Mouse (Mus musculus): ENCODE measurements around the gene Ahdc1. TPM values are rescaled to one million over a fixed set of nuclear protein-coding genes. Genes with fewer than 3 reads are reported as not detected.

Gene Ahdc1
- polyA plus RNA-seq, 1 experiment from 2014 or later = 10.4 TPM

DNA sequence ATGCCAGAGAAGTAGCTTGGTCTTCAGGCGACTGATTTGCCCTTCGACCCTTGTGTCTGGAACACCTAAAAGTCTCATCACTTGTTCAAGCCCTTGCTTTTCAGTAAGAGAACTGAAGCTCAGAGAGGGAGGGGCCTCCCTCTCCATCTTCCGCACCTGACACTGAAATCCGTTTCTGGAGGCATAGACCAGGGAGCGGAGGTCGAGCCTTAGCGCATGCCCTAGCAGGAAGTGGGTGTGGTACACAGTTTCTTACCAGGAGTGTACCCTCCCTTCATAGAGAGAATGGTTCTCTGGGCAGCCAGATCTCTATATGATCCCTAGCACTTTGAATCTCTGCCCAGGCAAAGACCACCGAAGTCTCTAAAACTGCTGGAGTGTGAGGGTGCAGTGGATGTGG, 62.1 kb downstream of the Ahdc1 start:
- Histone ChIP-seq H3K27ac (ENCODE audit: low read depth, low read length) (peak overlapping the region; percentile 86), H3K4me3 (ENCODE audit: low read length) (no peak overlapping the region), H3K27me3 (replicated peaks; ENCODE audit: control insufficient read depth, insufficient read depth, low read length) (no peaks in the 10 kb centered on the region), H3K4me2 (ENCODE audit: low read length) (no peak overlapping the region), H3K36me3 (ENCODE audit: control insufficient read depth, insufficient read depth, low read length) (peaks cover 4% of the 10 kb centered on the region), H3K9ac (ENCODE audit: low read depth, low read length) (0 out of 2 replicates have a peak overlapping the region, but pooled peaks have one; percentile 13), H3K4me1 (ENCODE audit: control insufficient read depth, insufficient read depth, low read depth, low read length) (peaks cover 35% of the 10 kb centered on the region), H3K9me3 (ENCODE audit: control insufficient read depth, low read length) (no peaks in the 10 kb centered on the region)
- no peak for ATAC-seq
- 62% methylated on average over 8 of the region's 8 CpGs for WGBS

DNA sequence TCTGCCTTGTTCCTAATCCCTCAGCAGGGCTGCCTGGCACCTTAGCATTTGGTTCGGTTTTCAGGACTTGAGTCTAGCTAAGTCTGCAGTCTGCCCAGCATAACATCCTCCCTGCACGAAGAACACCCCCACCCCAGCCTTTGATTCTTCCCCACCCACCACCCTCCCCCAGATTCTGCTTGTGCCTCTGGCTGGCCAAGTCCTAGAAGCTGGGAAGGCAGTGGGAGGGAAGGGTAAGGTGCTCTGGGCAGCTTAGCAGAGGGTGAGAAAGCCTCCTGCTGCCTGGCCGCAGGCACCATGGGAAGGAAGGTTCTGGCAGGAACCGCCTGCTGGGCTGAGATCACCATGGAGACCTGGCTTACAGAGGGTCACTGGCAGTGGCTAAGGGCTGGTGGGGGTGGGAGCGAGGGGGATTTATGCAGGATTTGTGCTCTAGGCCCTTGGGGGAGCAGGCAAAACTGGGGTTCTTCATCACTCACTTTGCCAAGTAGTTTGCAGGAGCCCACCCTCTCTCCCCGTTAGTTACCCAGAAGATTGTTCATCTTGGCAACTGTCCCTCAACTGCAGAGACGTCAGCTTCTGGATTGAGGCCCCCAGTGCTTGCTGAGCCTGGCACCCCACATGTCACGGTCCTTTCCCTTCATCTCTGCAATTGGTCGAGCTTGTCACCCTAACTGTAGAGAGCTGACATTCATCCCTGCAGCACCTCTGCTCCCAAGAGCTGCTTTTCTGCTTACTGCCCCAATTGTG, 63.2 kb downstream of the Ahdc1 start:
- 14% methylated on average over 9 of the region's 9 CpGs for whole genome bisulfite sequencing
- peak overlapping the region; percentile 46 for H3K9ac ChIP-seq (ENCODE audit: low read depth, low read length)
- H3K36me3 ChIP-seq (ENCODE audit: control insufficient read depth, insufficient read depth, low read length) = peaks cover 11% of the 10 kb centered on the region
- peak; percentile 81 for ATAC-seq
- H3K27ac ChIP-seq (ENCODE audit: low read depth, low read length) = peak overlapping the region; percentile 86
- no peak overlapping the region; the same call in 1 of the 2 replicates for H3K4me2 ChIP-seq (ENCODE audit: low read length)
- no peaks in the 10 kb centered on the region for H3K27me3 ChIP-seq (replicated peaks; ENCODE audit: control insufficient read depth, insufficient read depth, low read length)
- peaks cover 26% of the 10 kb centered on the region for H3K4me1 ChIP-seq (ENCODE audit: control insufficient read depth, insufficient read depth, low read depth, low read length)
- no peaks in the 10 kb centered on the region for H3K9me3 ChIP-seq (ENCODE audit: control insufficient read depth, low read length)
- no peak overlapping the region for H3K4me3 ChIP-seq (ENCODE audit: low read length)

DNA sequence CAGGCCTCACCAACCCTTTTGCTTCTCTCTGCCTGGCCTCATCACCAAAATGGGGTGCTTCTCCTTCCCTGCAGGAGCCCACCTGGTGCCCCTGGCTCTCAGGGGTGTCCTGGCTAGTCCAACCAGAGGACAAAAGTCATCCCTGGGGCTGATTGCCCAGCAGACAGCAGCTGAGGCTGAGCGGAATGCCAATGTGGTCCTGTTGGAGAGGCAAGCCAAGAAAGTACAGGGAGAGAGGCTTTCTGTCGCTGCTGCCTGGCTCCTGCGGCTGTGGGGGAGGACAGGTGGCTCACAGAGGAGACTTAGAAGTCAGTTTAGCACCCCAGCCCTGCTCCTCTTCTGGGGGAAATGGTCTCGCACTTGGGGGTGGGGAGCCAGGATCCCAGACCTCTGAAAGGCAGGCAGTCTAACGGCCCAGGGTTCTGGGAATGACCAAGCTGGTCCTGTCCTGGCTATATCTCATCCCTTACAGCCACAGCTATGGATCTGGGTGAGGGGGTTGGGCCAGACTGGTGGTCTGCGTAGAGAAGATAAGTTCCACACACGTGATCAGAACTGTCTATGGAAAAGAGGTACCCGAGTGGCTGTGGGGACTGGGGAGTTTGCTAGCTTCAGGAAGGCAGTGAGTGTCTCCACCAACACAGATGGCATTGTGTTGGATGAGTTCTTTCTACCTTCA, 64.0 kb downstream of the Ahdc1 start:
- H3K4me3 ChIP-seq (ENCODE audit: low read length) = no peak overlapping the region
- WGBS = 47% methylated on average over 8 of the region's 8 CpGs
- peak overlapping the region; percentile 86 for H3K27ac ChIP-seq (ENCODE audit: low read depth, low read length)
- peaks cover 25% of the 10 kb centered on the region for H3K4me1 ChIP-seq (ENCODE audit: control insufficient read depth, insufficient read depth, low read depth, low read length)
- H3K27me3 ChIP-seq (replicated peaks; ENCODE audit: control insufficient read depth, insufficient read depth, low read length) = no peaks in the 10 kb centered on the region
- H3K36me3 ChIP-seq (ENCODE audit: control insufficient read depth, insufficient read depth, low read length) = peaks cover 11% of the 10 kb centered on the region
- H3K9ac ChIP-seq (ENCODE audit: low read depth, low read length) = peak overlapping the region; percentile 46
- no peaks in the 10 kb centered on the region for H3K9me3 ChIP-seq (ENCODE audit: control insufficient read depth, low read length)
- ATAC-seq = peak; percentile 48; the same call in 1 of the 2 replicates
- H3K4me2 ChIP-seq (ENCODE audit: low read length) = no peak overlapping the region; the same call in 1 of the 2 replicates

DNA sequence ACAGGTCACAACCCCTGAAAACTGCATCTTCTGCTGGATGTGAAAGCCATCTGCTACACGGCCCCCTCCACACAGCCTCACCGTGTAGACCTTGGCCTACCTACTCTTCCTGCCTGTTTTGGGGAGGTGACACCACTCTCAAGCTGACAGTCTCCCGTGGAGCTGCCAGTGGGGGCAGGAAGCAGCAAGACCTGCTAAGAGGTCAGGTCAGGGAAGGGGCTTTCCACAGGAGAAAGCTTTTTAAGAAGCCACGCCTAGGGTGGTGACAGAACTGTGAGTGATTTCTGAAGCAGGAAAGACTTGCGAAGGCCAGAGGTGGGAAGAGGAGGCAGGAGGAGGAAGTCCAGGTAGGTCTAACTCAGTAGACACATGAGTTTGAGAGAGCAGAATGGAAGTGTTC, 67.9 kb downstream of the Ahdc1 start:
- H3K27ac ChIP-seq (ENCODE audit: low read depth, low read length) = peak overlapping the region; percentile 40
- no peak overlapping the region for H3K4me2 ChIP-seq (ENCODE audit: low read length)
- no peak for ATAC-seq
- H3K4me1 ChIP-seq (ENCODE audit: control insufficient read depth, insufficient read depth, low read depth, low read length) = peaks cover 16% of the 10 kb centered on the region
- no peak overlapping the region for H3K4me3 ChIP-seq (ENCODE audit: low read length)
- no peaks in the 10 kb centered on the region for H3K27me3 ChIP-seq (replicated peaks; ENCODE audit: control insufficient read depth, insufficient read depth, low read length)
- H3K9ac ChIP-seq (ENCODE audit: low read depth, low read length) = no peak overlapping the region
- no peaks in the 10 kb centered on the region for H3K9me3 ChIP-seq (ENCODE audit: control insufficient read depth, low read length)
- peaks cover 11% of the 10 kb centered on the region for H3K36me3 ChIP-seq (ENCODE audit: control insufficient read depth, insufficient read depth, low read length)
- WGBS = 63% methylated on average over 5 of the region's 5 CpGs

DNA sequence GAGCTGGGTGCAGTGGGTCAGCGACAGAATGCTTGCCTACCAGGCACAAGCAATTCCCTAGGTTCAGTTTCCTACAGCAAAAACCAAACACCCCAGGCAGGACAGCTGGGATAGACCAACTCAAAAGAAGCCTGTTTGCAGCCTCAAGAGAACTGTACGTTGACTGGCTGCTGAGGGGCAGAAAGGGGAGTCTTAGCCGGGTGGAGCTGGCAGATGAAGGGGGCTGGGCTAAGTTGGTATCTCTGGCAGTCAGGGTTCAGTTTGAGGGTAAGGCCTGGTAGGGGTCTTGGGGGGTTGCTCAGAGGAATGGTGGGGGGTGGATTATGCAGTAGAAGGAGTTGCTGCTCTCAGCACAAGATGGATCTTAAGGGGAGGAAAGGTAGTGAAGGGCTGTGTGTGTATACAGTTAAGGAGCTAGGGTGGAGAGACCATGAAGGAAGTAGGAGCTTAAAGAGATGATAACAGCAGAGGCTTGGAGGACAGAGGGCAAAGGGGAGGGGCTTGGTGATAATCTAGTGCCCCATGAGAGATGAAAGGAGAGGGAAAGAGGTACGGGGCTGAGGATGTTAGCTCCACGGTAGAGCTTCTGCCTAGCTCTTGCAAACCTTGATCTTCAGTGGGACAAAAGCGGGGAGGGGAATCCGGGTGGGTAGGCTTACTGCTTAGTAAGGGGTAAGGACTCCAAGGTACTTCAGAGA, 68.5 kb downstream of the Ahdc1 start:
- Histone ChIP-seq H3K4me3 (ENCODE audit: low read length) (no peak overlapping the region), H3K27me3 (replicated peaks; ENCODE audit: control insufficient read depth, insufficient read depth, low read length) (no peaks in the 10 kb centered on the region), H3K27ac (ENCODE audit: low read depth, low read length) (peak overlapping the region; percentile 44), H3K36me3 (ENCODE audit: control insufficient read depth, insufficient read depth, low read length) (peaks cover 11% of the 10 kb centered on the region), H3K4me2 (ENCODE audit: low read length) (no peak overlapping the region), H3K9me3 (ENCODE audit: control insufficient read depth, low read length) (no peaks in the 10 kb centered on the region), H3K4me1 (ENCODE audit: control insufficient read depth, insufficient read depth, low read depth, low read length) (peaks cover 16% of the 10 kb centered on the region), H3K9ac (ENCODE audit: low read depth, low read length) (no peak overlapping the region)
- ATAC-seq = no peak
- WGBS = 53% methylated on average over 7 of the region's 7 CpGs

DNA sequence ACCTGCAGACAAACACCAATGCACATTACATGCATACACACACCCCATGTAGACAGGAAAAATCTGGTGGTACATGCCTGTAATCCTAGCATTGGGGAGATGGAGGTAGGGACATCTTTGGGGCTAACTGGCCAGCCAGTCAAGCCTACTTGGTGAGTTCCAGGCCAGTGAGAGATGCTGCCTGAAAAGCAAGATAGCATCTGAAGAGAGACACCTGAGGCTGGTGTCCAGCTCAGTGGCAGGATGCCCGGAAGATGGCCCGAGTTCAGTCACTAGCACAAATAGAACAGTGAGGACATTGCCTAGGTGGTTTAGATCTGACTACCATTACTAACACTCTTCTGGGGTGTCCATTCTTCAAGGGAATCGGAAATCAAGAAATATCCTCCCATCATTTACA, 69.8 kb downstream of the Ahdc1 start:
- H3K27me3 ChIP-seq (replicated peaks; ENCODE audit: control insufficient read depth, insufficient read depth, low read length) = no peaks in the 10 kb centered on the region
- ATAC-seq = no peak
- H3K4me2 ChIP-seq (ENCODE audit: low read length) = no peak overlapping the region
- peaks cover 23% of the 10 kb centered on the region for H3K4me1 ChIP-seq (ENCODE audit: control insufficient read depth, insufficient read depth, low read depth, low read length)
- H3K9ac ChIP-seq (ENCODE audit: low read depth, low read length) = no peak overlapping the region
- H3K9me3 ChIP-seq (ENCODE audit: control insufficient read depth, low read length) = no peaks in the 10 kb centered on the region
- H3K4me3 ChIP-seq (ENCODE audit: low read length) = no peak overlapping the region
- 94% methylated on average over 3 of the region's 3 CpGs for WGBS
- no peak overlapping the region for H3K27ac ChIP-seq (ENCODE audit: low read depth, low read length)
- peaks cover 11% of the 10 kb centered on the region for H3K36me3 ChIP-seq (ENCODE audit: control insufficient read depth, insufficient read depth, low read length)

DNA sequence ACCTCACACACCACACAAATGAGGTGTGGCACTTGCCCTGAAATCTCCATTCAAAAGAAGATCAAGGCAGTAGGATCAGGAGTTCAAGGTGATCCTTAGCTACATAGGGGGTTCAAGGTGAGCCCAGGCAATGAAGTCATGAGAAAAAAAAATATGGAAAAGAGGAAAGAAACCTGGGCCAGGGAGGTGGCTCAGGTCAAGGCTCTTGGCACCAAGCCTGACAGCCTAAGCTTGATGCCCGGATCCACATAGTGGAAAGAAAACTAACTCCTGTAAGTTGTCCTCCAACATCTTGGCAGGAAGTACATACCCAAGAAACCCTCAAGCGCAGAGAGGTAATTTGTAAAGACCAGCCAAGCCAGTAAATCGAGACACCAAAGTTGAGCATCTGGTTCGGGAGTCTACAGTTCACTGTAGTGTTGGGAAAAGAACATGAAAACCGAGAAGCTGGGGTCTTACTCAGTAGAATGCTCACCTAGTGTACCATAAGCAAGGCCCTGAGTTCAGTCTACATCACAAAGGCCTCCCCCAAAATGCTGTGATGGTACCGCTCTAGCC, 71.2 kb downstream of the Ahdc1 start:
- peaks cover 11% of the 10 kb centered on the region for H3K36me3 ChIP-seq (ENCODE audit: control insufficient read depth, insufficient read depth, low read length)
- H3K27ac ChIP-seq (ENCODE audit: low read depth, low read length) = no peak overlapping the region
- WGBS = 88% methylated on average over 6 of the region's 6 CpGs
- peaks cover 30% of the 10 kb centered on the region for H3K4me1 ChIP-seq (ENCODE audit: control insufficient read depth, insufficient read depth, low read depth, low read length)
- no peak for ATAC-seq
- H3K9me3 ChIP-seq (ENCODE audit: control insufficient read depth, low read length) = no peaks in the 10 kb centered on the region
- no peak overlapping the region for H3K4me2 ChIP-seq (ENCODE audit: low read length)
- no peaks in the 10 kb centered on the region for H3K27me3 ChIP-seq (replicated peaks; ENCODE audit: control insufficient read depth, insufficient read depth, low read length)
- no peak overlapping the region for H3K9ac ChIP-seq (ENCODE audit: low read depth, low read length)
- H3K4me3 ChIP-seq (ENCODE audit: low read length) = no peak overlapping the region

DNA sequence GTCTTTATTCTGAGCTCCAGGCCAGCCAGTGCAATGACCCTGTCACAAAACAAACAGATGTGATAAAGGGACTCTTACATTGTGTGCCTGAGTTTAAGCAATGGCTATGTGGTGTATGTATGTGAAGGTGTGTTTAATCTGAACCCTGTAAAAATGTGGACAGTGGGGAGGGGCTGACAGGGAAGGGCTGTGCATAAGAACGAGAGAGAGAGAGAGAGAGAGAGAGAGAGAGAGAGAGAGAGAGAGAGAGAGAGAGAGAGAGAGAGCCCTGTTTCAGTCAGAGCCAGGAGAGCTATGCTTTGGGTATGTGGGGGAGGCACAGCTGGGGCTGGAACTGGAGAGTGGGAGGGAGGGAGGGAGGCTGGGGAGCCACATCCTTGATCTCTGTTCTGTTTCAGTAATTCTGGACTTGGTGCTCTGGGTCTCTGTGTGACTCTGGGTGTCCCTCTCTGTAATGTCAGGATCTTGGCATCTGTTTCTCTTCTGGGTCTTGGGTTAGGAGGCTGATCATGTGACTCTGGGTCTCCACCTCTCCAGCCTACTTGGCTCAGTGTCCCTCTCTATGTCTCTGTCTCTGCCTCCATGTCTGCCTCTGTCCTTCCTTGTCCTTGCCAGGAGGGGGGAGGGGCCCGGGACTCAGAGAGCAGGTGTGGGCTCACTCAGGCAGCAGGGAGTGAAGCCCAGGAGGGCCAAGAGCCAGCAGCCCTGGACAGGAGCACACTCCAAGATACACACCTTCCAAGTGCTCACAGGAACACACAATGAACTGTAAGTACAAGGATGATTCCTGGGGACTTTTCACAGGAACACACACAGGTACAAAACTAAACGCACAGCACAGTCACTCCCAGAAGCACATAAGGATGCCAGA, 73.2 kb downstream of the Ahdc1 start:
- Histone ChIP-seq H3K4me3 (ENCODE audit: low read length) (no peak overlapping the region; the same call in 1 of the 2 replicates), H3K27me3 (replicated peaks; ENCODE audit: control insufficient read depth, insufficient read depth, low read length) (no peaks in the 10 kb centered on the region), H3K27ac (ENCODE audit: low read depth, low read length) (peak overlapping the region; percentile 83), H3K4me2 (ENCODE audit: low read length) (peak overlapping the region; percentile 90), H3K4me1 (ENCODE audit: control insufficient read depth, insufficient read depth, low read depth, low read length) (peaks cover 38% of the 10 kb centered on the region), H3K9me3 (ENCODE audit: control insufficient read depth, low read length) (no peaks in the 10 kb centered on the region), H3K9ac (ENCODE audit: low read depth, low read length) (peak overlapping the region; percentile 64), H3K36me3 (ENCODE audit: control insufficient read depth, insufficient read depth, low read length) (no peaks in the 10 kb centered on the region)
- peak; percentile 64 for ATAC-seq
- WGBS = 13% methylated on average over 3 of the region's 3 CpGs
